Mouse (Mus musculus): ENCODE results near the gene Spdef.

DNA sequence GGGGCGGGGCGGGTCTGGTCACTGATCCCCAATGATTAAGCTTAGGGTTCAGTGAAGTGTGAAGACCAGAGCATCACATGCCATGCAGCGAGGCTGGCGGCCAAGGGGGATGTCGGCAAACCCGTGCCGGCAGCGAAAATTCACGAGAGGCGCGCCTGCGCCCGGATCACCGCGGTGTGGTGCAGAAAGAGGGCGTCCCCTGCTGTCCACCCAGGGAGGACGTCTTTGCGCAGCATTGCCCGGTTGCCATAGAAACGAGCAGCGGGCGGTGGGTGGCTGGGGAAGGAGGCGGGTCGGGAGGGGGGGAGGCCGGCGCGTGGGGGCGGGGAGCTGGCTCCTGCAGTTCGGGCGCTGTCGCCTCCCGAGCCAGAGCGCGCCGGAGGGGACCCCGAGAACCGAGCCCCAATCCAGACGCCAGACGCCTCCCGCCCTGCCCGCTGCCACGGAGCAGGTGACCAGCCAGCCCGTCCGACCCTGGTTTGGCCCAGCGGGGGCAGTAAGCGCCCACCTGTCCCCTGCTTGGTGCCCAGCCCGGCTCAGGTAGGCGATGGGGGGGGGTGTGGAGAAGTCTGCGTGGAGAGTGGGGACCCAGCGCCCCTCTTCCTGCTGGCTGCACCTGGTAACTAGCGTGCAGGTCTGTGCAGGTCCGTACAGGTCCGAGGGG, 43.7 kb downstream of the Spdef start:
- TF ChIP-seq CTCF (IDR thresholded peaks at IDR 0.05; ENCODE audit: low read depth) = peak; percentile 68
- no peak for TF ChIP-seq EP300 (optimal IDR thresholded peaks at IDR 0.05)

Data from stomach, postnatal 0 days (tissue).